Mouse (Mus musculus): ENCODE data around the gene Mfng. TPM values are rescaled to one million over a fixed set of nuclear protein-coding genes. Genes with fewer than 3 reads are reported as not detected.

Gene Mfng
- polyA plus RNA-seq, 1 experiment from 2014 or later, result 21.3 TPM

GRCm38 (mm10) chr15:78787287-78787856 is 14.1 kb upstream of the Mfng start:
- WGBS, result 69% methylated on average over 9 of the region's 9 CpGs
- Histone ChIP-seq H3K27me3 (no peaks in the 10 kb centered on the region), H3K4me1 (peaks cover 24% of the 10 kb centered on the region), H3K27ac (replicated peaks) (peak overlapping the region; percentile 69), H3K36me3 (no peaks in the 10 kb centered on the region), H3K4me3 (replicated peaks) (no peak overlapping the region), H3K9me3 (replicated peaks) (no peaks in the 10 kb centered on the region), H3K9ac (no peak overlapping the region), H3K4me2 (replicated peaks) (no peak overlapping the region)
- ATAC-seq (ENCODE audit: insufficient number of reproducible peaks, low FRiP score, low TSS enrichment, low read depth), result no peak

- Histone ChIP-seq H3K4me2 (replicated peaks) (no peak overlapping the region), H3K36me3 (no peaks in the 10 kb centered on the region), H3K4me1 (peaks cover 24% of the 10 kb centered on the region), H3K4me3 (replicated peaks) (no peak overlapping the region), H3K27ac (replicated peaks) (peak overlapping the region; percentile 69; the same call in 1 of the 2 replicates), H3K9me3 (replicated peaks) (no peaks in the 10 kb centered on the region), H3K27me3 (no peaks in the 10 kb centered on the region), H3K9ac (no peak overlapping the region)
- no peak for ATAC-seq (ENCODE audit: insufficient number of reproducible peaks, low FRiP score, low TSS enrichment, low read depth)
- 70% methylated on average over 9 of the region's 9 CpGs for whole genome bisulfite sequencing
These were observed 13.1 kb upstream of the Mfng start for GRCm38 (mm10) chr15:78786411-78786818.

GRCm38 (mm10) chr15:78785961-78786360 is 12.7 kb upstream of the Mfng start:
- Histone ChIP-seq H3K4me3 (replicated peaks) (no peak overlapping the region), H3K9me3 (replicated peaks) (no peaks in the 10 kb centered on the region), H3K9ac (no peak overlapping the region), H3K27me3 (no peaks in the 10 kb centered on the region), H3K36me3 (no peaks in the 10 kb centered on the region), H3K4me2 (replicated peaks) (no peak overlapping the region), H3K27ac (replicated peaks) (peak overlapping the region; percentile 69; the same call in 1 of the 2 replicates), H3K4me1 (peaks cover 24% of the 10 kb centered on the region)
- ATAC-seq (ENCODE audit: insufficient number of reproducible peaks, low FRiP score, low TSS enrichment, low read depth), result peak; percentile 32
- 27% methylated on average over 7 of the region's 7 CpGs for WGBS

GRCm38 (mm10) chr15:78785258-78785657 is 12.0 kb upstream of the Mfng start:
- no peak overlapping the region for H3K4me3 ChIP-seq (replicated peaks)
- H3K9me3 ChIP-seq (replicated peaks), result no peaks in the 10 kb centered on the region
- no peak overlapping the region for H3K9ac ChIP-seq
- H3K27me3 ChIP-seq, result no peaks in the 10 kb centered on the region
- no peak for ATAC-seq (ENCODE audit: insufficient number of reproducible peaks, low FRiP score, low TSS enrichment, low read depth)
- H3K4me1 ChIP-seq, result peaks cover 24% of the 10 kb centered on the region
- 92% methylated on average over 7 of the region's 7 CpGs for WGBS
- no peak overlapping the region for H3K4me2 ChIP-seq (replicated peaks)
- no peak overlapping the region for H3K27ac ChIP-seq (replicated peaks)
- H3K36me3 ChIP-seq, result no peaks in the 10 kb centered on the region

- no peaks in the 10 kb centered on the region for H3K27me3 ChIP-seq
- no peak for ATAC-seq (ENCODE audit: insufficient number of reproducible peaks, low FRiP score, low TSS enrichment, low read depth)
- H3K9ac ChIP-seq, result no peak overlapping the region
- peaks cover 24% of the 10 kb centered on the region for H3K4me1 ChIP-seq
- no peak overlapping the region for H3K4me3 ChIP-seq (replicated peaks)
- no peak overlapping the region for H3K27ac ChIP-seq (replicated peaks)
- H3K9me3 ChIP-seq (replicated peaks), result no peaks in the 10 kb centered on the region
- 64% methylated on average over 5 of the region's 5 CpGs for WGBS
- H3K4me2 ChIP-seq (replicated peaks), result no peak overlapping the region
- no peaks in the 10 kb centered on the region for H3K36me3 ChIP-seq
These were observed 11.2 kb upstream of the Mfng start for GRCm38 (mm10) chr15:78784520-78784919.

GRCm38 (mm10) chr15:78782348-78783103 is 9.3 kb upstream of the Mfng start:
- Histone ChIP-seq H3K27me3 (no peaks in the 10 kb centered on the region), H3K4me3 (replicated peaks) (no peak overlapping the region), H3K4me1 (peaks cover 18% of the 10 kb centered on the region), H3K9me3 (replicated peaks) (no peaks in the 10 kb centered on the region), H3K27ac (replicated peaks) (no peak overlapping the region), H3K4me2 (replicated peaks) (no peak overlapping the region), H3K36me3 (no peaks in the 10 kb centered on the region), H3K9ac (no peak overlapping the region)
- WGBS, result 62% methylated on average over 14 of the region's 14 CpGs
- no peak for ATAC-seq (ENCODE audit: insufficient number of reproducible peaks, low FRiP score, low TSS enrichment, low read depth)

- peaks cover 1% of the 10 kb centered on the region; the same call in 1 of the 2 replicates for H3K4me1 ChIP-seq
- H3K36me3 ChIP-seq, result no peaks in the 10 kb centered on the region
- no peak for ATAC-seq (ENCODE audit: insufficient number of reproducible peaks, low FRiP score, low TSS enrichment, low read depth)
- H3K9me3 ChIP-seq (replicated peaks), result no peaks in the 10 kb centered on the region
- no peak overlapping the region for H3K27ac ChIP-seq (replicated peaks)
- no peak overlapping the region for H3K9ac ChIP-seq
- 80% methylated on average over 7 of the region's 7 CpGs for WGBS
- no peak overlapping the region for H3K4me3 ChIP-seq (replicated peaks)
- no peak overlapping the region for H3K4me2 ChIP-seq (replicated peaks)
- H3K27me3 ChIP-seq, result no peaks in the 10 kb centered on the region
These were observed 7.6 kb upstream of the Mfng start for GRCm38 (mm10) chr15:78780908-78781307.

- WGBS, result 90% methylated on average over 14 of the region's 14 CpGs
- H3K4me1 ChIP-seq, result no peaks in the 10 kb centered on the region; the same call in 1 of the 2 replicates
- no peaks in the 10 kb centered on the region for H3K36me3 ChIP-seq
- H3K4me3 ChIP-seq (replicated peaks), result no peak overlapping the region
- no peak overlapping the region for H3K27ac ChIP-seq (replicated peaks)
- no peaks in the 10 kb centered on the region for H3K27me3 ChIP-seq
- no peak overlapping the region for H3K9ac ChIP-seq
- no peak overlapping the region for H3K4me2 ChIP-seq (replicated peaks)
- no peak for ATAC-seq (ENCODE audit: insufficient number of reproducible peaks, low FRiP score, low TSS enrichment, low read depth)
- no peaks in the 10 kb centered on the region for H3K9me3 ChIP-seq (replicated peaks)
These were observed 7.1 kb upstream of the Mfng start for GRCm38 (mm10) chr15:78780359-78780758.

- WGBS, result 85% methylated on average over 5 of the region's 5 CpGs
- no peaks in the 10 kb centered on the region for H3K9me3 ChIP-seq (replicated peaks)
- no peaks in the 10 kb centered on the region for H3K27me3 ChIP-seq
- H3K27ac ChIP-seq (replicated peaks), result no peak overlapping the region
- no peak overlapping the region for H3K4me2 ChIP-seq (replicated peaks)
- H3K4me3 ChIP-seq (replicated peaks), result no peak overlapping the region
- H3K9ac ChIP-seq, result no peak overlapping the region
- ATAC-seq (ENCODE audit: insufficient number of reproducible peaks, low FRiP score, low TSS enrichment, low read depth), result no peak
- no peaks in the 10 kb centered on the region for H3K36me3 ChIP-seq
- H3K4me1 ChIP-seq, result no peaks in the 10 kb centered on the region; the same call in 1 of the 2 replicates
These were observed 6.4 kb upstream of the Mfng start for GRCm38 (mm10) chr15:78779690-78780089.

- no peaks in the 10 kb centered on the region for H3K9me3 ChIP-seq (replicated peaks)
- WGBS, result 58% methylated on average over 8 of the region's 8 CpGs
- no peak overlapping the region for H3K4me3 ChIP-seq (replicated peaks)
- no peaks in the 10 kb centered on the region for H3K27me3 ChIP-seq
- H3K4me1 ChIP-seq, result no peaks in the 10 kb centered on the region; the same call in 1 of the 2 replicates
- no peak overlapping the region for H3K27ac ChIP-seq (replicated peaks)
- H3K36me3 ChIP-seq, result no peaks in the 10 kb centered on the region
- no peak overlapping the region for H3K9ac ChIP-seq
- no peak overlapping the region for H3K4me2 ChIP-seq (replicated peaks)
- no peak for ATAC-seq (ENCODE audit: insufficient number of reproducible peaks, low FRiP score, low TSS enrichment, low read depth)
These were observed 6.0 kb upstream of the Mfng start for GRCm38 (mm10) chr15:78779253-78779652.

- H3K27me3 ChIP-seq, result no peaks in the 10 kb centered on the region
- H3K27ac ChIP-seq (replicated peaks), result no peak overlapping the region
- WGBS, result 51% methylated on average over 13 of the region's 15 CpGs
- H3K4me2 ChIP-seq (replicated peaks), result no peak overlapping the region
- no peak for ATAC-seq (ENCODE audit: insufficient number of reproducible peaks, low FRiP score, low TSS enrichment, low read depth)
- peaks cover 8% of the 10 kb centered on the region for H3K4me1 ChIP-seq
- H3K36me3 ChIP-seq, result no peaks in the 10 kb centered on the region
- no peak overlapping the region for H3K4me3 ChIP-seq (replicated peaks)
- H3K9me3 ChIP-seq (replicated peaks), result no peaks in the 10 kb centered on the region
- no peak overlapping the region for H3K9ac ChIP-seq
These were observed 5.0 kb upstream of the Mfng start for GRCm38 (mm10) chr15:78778077-78778870.

Measured in embryonic facial prominence, embryonic 15.5 days (tissue).